Mouse (Mus musculus) thymus, adult 2 months (tissue): ENCODE measurements around the gene Mmd. TPM values are rescaled to one million over a fixed set of nuclear protein-coding genes. Genes with fewer than 3 reads are reported as not detected.

Source experiments
- DNase-seq: peaks from one replicate; pipeline ENCODE4 v3.0.0; 2021
- H3K27ac ChIP-seq: fragments of 200-500 bp; 2 replicates; pipeline ENCODE4 v1.5.1; 2012; ENCODE audit warnings: low read length, control low read depth; ENCODE audit not compliant: control insufficient read depth, insufficient read depth
- H3K27me3 ChIP-seq: fragments of 200-500 bp; 2 replicates; pipeline ENCODE4 v1.6.1; 2012; ENCODE audit warnings: mild to moderate bottlenecking, low read length, moderate library complexity, mixed read lengths; ENCODE audit not compliant: control insufficient read depth, insufficient read depth
- H3K36me3 ChIP-seq: fragments of 200-500 bp; 2 replicates; pipeline ENCODE4 v1.6.1; 2012; ENCODE audit warnings: mild to moderate bottlenecking, low read length, moderate library complexity; ENCODE audit not compliant: control insufficient read depth, insufficient read depth
- H3K4me1 ChIP-seq: fragments of 200-500 bp; replicated peaks from 2 replicates; pipeline ENCODE4 v1.6.1; 2012; ENCODE audit warnings: low read length; ENCODE audit not compliant: control insufficient read depth, insufficient read depth
- H3K4me3 ChIP-seq: fragments of 200-500 bp; 2 replicates; pipeline ENCODE4 v1.5.1; 2012; ENCODE audit warnings: mild to moderate bottlenecking, low read length, control low read depth, moderate library complexity; ENCODE audit not compliant: control insufficient read depth, insufficient read depth
- CTCF ChIP-seq: fragments of 200-500 bp; IDR thresholded peaks from 2 replicates; pipeline ENCODE4 v1.5.1; 2012; ENCODE audit warnings: mild to moderate bottlenecking, control low read depth, low read length, moderate library complexity, borderline replicate concordance; ENCODE audit not compliant: control insufficient read depth, poor library complexity, insufficient read depth; ENCODE audit errors: extremely low read depth
- POLR2A ChIP-seq: fragments of 200-500 bp; IDR thresholded peaks from 2 replicates; pipeline ENCODE4 v1.6.1; 2012; ENCODE audit warnings: mild to moderate bottlenecking, low read length, control low read depth, moderate library complexity; ENCODE audit not compliant: control insufficient read depth, poor library complexity, insufficient read depth; ENCODE audit errors: extremely low read depth
- WGBS: fragments of 180-500 bp; shearing (Covaris S2); methylation state at CpG from one replicate; pipeline ENCODE4 v1.1.7; 2018; 5-methylcytosine and 5-hydroxymethylcytosine counted together
- polyA plus RNA-seq: library from polyadenylated mRNA; depleted of rRNA; stranded (reverse); fragments of >200 nt; gene quantifications from 2 replicates; pipeline ENCODE4 v1.2.3, GENCODE M21; 2012

Mmd gene
- polyA plus RNA-seq, 1 experiment, result 32.7 TPM

GRCm38 (mm10) chr11:90245630-90246029, 3.6 kb upstream of the Mmd start:
- TF ChIP-seq POLR2A (no peak), CTCF (no peak)
- Histone ChIP-seq H3K4me3 (no peak overlapping the region), H3K27ac (no peak overlapping the region), H3K27me3 (no peaks in the 10 kb centered on the region), H3K4me1 (peaks cover 18% of the 10 kb centered on the region), H3K36me3 (no peaks in the 10 kb centered on the region)
- DNase-seq, result no peak
- 87% methylated on average over 6 of the region's 6 CpGs for WGBS

DNA sequence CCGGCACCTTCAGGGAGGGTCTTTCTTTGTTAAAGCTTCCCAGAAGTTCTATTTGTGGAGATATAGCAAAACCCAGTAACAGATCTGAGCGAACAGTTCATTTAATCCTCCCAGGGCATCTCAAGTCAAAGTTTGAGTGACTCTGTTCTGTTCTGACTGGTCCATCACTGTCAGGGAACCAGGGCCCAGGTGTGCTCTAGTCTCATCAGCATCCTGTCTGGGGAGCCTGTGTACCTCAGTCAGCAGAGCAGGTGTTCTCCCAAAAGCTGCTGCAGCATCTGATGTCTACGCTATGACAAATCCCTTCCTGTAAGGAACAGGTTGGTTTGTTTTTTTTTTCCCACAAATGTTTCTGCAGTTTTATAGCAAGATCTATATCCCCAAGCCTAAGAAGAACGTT, 2.6 kb upstream of the Mmd start:
- 72% methylated on average over 4 of the region's 4 CpGs for WGBS
- no peak for TF ChIP-seq CTCF
- TF ChIP-seq POLR2A, result no peak
- peaks cover 18% of the 10 kb centered on the region for H3K4me1 ChIP-seq

DNA sequence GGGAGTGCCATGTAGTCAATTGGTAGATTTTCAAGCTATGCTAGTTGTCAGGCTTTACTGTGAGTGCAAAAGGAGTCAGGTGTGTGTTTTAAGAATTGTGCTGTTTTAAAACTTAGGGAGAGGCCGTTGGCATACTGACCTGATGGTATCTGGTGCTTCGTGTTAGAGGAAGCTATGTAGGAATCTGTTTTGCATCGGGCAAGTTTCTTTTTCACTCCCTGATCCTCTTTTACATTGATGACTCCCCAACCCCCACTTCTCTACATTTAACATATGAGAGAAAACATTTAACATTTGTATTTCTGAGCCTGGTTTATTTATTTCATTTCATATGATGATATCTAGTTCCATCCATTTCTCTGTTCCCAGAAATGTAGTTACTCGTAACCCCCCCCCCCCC, 1.5 kb upstream of the Mmd start:
- no peak for TF ChIP-seq POLR2A
- TF ChIP-seq CTCF, result no peak
- no peak overlapping the region for H3K27ac ChIP-seq

More for the DNA sequence above, 2.6 kb upstream of the Mmd start:
- H3K27ac ChIP-seq, result no peak overlapping the region
- no peaks in the 10 kb centered on the region for H3K27me3 ChIP-seq
- DNase-seq, result no peak
- no peaks in the 10 kb centered on the region for H3K36me3 ChIP-seq
- H3K4me3 ChIP-seq, result no peak overlapping the region

GRCm38 (mm10) chr11:90249701-90250141, 465 bp downstream of the Mmd start:
- H3K27ac ChIP-seq, result peak overlapping the region; percentile 74
- H3K36me3 ChIP-seq, result no peaks in the 10 kb centered on the region
- DNase-seq, result peak; percentile 66
- under 1% methylated on average over 22 of the region's 22 CpGs for WGBS
- H3K27me3 ChIP-seq, result no peaks in the 10 kb centered on the region
- peaks cover 20% of the 10 kb centered on the region for H3K4me1 ChIP-seq
- TF ChIP-seq POLR2A (no peak), CTCF (no peak)
- peak overlapping the region; percentile 72 for H3K4me3 ChIP-seq

More for the DNA sequence above, 1.5 kb upstream of the Mmd start:
- Histone ChIP-seq H3K27me3 (no peaks in the 10 kb centered on the region), H3K4me3 (no peak overlapping the region), H3K36me3 (no peaks in the 10 kb centered on the region), H3K4me1 (peaks cover 20% of the 10 kb centered on the region)
- no peak for DNase-seq
- 52% methylated on average over 4 of the region's 4 CpGs for WGBS

DNA sequence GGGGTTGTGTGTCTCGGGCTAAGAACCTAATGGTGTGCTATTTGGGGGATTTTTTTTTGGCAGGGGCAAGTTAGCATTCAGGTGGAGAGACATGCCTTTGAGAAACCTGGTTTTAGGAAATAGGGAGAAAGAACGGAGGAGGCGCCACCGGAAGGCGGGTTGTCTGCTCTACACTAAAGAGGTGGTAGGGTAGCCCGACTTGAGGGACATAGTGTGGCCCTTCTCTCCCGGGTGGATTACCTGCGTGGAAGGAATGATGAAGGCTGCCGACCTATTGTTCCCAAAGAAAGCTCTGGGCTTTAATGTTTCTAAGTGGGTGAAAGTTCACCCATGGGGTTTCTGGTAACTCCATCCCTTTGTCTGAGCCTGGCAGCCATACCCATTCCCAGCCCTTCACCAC, 933 bp downstream of the Mmd start:
- H3K4me1 ChIP-seq, result peaks cover 20% of the 10 kb centered on the region
- WGBS, result under 1% methylated on average over 9 of the region's 9 CpGs

DNA sequence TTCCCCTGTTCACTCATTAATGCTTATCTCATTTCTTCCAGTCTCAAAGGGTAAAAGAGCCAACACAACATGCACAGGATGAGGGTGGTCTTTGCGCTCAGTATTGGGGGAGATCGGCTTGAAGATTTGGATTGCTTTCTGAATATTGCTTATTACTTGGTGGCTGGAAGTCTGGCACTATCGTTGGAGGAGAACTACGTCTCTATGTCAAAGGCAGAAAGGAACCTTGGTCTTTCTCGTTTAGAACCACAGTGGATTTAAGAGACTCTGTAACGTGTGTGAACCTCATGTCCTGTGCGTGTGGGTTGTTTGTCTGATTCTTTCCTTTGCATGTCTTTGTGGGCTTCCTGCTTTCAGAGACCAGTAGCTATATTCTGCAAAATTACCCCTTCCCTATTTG, 1.5 kb downstream of the Mmd start:
- Histone ChIP-seq H3K36me3 (no peaks in the 10 kb centered on the region), H3K27me3 (no peaks in the 10 kb centered on the region), H3K4me1 (peaks cover 21% of the 10 kb centered on the region), H3K4me3 (no peak overlapping the region), H3K27ac (no peak overlapping the region; the same call in 1 of the 2 replicates)
- TF ChIP-seq POLR2A (no peak), CTCF (no peak)
- DNase-seq, result peak; percentile 11
- 7% methylated on average over 7 of the region's 7 CpGs for WGBS

More for the DNA sequence above, 933 bp downstream of the Mmd start:
- peak overlapping the region; percentile 74 for H3K27ac ChIP-seq
- H3K4me3 ChIP-seq, result peak overlapping the region; percentile 72
- TF ChIP-seq POLR2A (no peak), CTCF (no peak)
- H3K27me3 ChIP-seq, result no peaks in the 10 kb centered on the region
- DNase-seq, result peak; percentile 51
- no peaks in the 10 kb centered on the region for H3K36me3 ChIP-seq

GRCm38 (mm10) chr11:90251923-90252322, 2.7 kb downstream of the Mmd start:
- no peak for DNase-seq
- Histone ChIP-seq H3K4me1 (peaks cover 23% of the 10 kb centered on the region), H3K27ac (no peak overlapping the region), H3K36me3 (no peaks in the 10 kb centered on the region), H3K4me3 (no peak overlapping the region), H3K27me3 (no peaks in the 10 kb centered on the region)
- no peak for TF ChIP-seq CTCF
- no peak for TF ChIP-seq POLR2A
- WGBS, result 62% methylated on average over 2 of the region's 2 CpGs
